Mouse (Mus musculus) heart, embryonic 10.5 days (tissue): ENCODE results near the gene Nup85. TPM values are rescaled to one million over a fixed set of nuclear protein-coding genes. Genes with fewer than 3 reads are reported as not detected.

Experiments used
- DNase-seq: peaks from one replicate; pipeline ENCODE4 v3.0.0-alpha.2; 2017; ENCODE audit warnings: low spot score
- H3K27ac ChIP-seq: fragments of 300-500 bp; sonication (generic); 2 replicates; pipeline ENCODE4 v1.5.1; 2016; ENCODE audit warnings: mild to moderate bottlenecking
- H3K27me3 ChIP-seq: fragments of 300-500 bp; sonication (generic); 2 replicates; pipeline ENCODE4 v1.6.1; 2016; ENCODE audit warnings: mild to moderate bottlenecking; ENCODE audit not compliant: poor library complexity, insufficient read depth, severe bottlenecking
- H3K36me3 ChIP-seq: fragments of 300-500 bp; sonication (generic); 2 replicates; pipeline ENCODE4 v1.6.1; 2016; ENCODE audit warnings: mild to moderate bottlenecking, moderate library complexity
- H3K4me1 ChIP-seq: fragments of 300-500 bp; sonication (generic); 2 replicates; pipeline ENCODE4 v1.6.1; 2016; ENCODE audit warnings: mild to moderate bottlenecking
- H3K4me3 ChIP-seq: fragments of 300-500 bp; sonication (generic); 2 replicates; pipeline ENCODE4 v1.5.1; 2016; ENCODE audit warnings: mild to moderate bottlenecking, moderate library complexity
- H3K9me3 ChIP-seq: fragments of 300-500 bp; sonication (generic); 2 replicates; pipeline ENCODE4 v1.6.1; 2016; ENCODE audit warnings: mild to moderate bottlenecking, moderate library complexity
- WGBS: fragments of 180-500 bp; shearing (Covaris S2); methylation state at CpG from one replicate; pipeline ENCODE4 v1.1.7; 2016; 5-methylcytosine and 5-hydroxymethylcytosine counted together
- polyA plus RNA-seq: library from polyadenylated mRNA; unstranded; fragments of >200 nt; fragmentation: Nextera tagmentation; extraction: Ambion mirVana; gene quantifications from 2 replicates; pipeline ENCODE4 v1.2.1, GENCODE M21; 2016

The Nup85 gene
- polyA plus RNA-seq, 1 experiment from 2014 or later: 208 TPM

- Histone ChIP-seq H3K4me3 (no peak overlapping the region), H3K27ac (no peak overlapping the region), H3K36me3 (peaks cover 97% of the 10 kb centered on the region), H3K27me3 (no peaks in the 10 kb centered on the region), H3K9me3 (no peaks in the 10 kb centered on the region), H3K4me1 (no peaks in the 10 kb centered on the region)
- WGBS: 90% methylated on average over 9 of the region's 9 CpGs
- DNase-seq: no peak
Measured at GRCm38 (mm10) chr11:115586403-115586802, 22.2 kb downstream of the Nup85 start.

DNA sequence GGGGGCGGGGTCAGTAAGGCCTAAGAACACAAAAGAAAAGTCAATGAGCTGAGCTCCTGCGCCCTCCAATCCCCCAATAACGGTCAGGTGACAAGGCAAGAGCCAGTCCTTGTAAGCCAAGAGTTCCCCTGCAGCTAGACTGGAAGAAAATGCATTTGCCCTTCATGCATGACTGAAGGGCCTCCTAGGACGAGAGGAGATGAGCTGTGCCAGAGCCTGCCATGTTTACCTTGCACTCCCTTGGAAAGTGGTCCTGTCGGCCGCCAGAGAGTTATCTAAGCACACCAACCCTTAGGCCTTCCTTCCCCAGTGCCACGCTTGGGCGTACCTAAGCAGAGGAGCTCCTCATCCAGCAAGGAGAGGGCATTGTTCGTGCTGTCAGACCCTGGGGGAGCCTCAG is 23.8 kb downstream of the Nup85 start:
- H3K27me3 ChIP-seq: no peaks in the 10 kb centered on the region
- H3K4me1 ChIP-seq: no peaks in the 10 kb centered on the region
- no peak overlapping the region for H3K4me3 ChIP-seq
- H3K27ac ChIP-seq: no peak overlapping the region
- WGBS: 85% methylated on average over 9 of the region's 9 CpGs
- no peaks in the 10 kb centered on the region for H3K9me3 ChIP-seq
- H3K36me3 ChIP-seq: peaks cover 96% of the 10 kb centered on the region
- DNase-seq: no peak

DNA sequence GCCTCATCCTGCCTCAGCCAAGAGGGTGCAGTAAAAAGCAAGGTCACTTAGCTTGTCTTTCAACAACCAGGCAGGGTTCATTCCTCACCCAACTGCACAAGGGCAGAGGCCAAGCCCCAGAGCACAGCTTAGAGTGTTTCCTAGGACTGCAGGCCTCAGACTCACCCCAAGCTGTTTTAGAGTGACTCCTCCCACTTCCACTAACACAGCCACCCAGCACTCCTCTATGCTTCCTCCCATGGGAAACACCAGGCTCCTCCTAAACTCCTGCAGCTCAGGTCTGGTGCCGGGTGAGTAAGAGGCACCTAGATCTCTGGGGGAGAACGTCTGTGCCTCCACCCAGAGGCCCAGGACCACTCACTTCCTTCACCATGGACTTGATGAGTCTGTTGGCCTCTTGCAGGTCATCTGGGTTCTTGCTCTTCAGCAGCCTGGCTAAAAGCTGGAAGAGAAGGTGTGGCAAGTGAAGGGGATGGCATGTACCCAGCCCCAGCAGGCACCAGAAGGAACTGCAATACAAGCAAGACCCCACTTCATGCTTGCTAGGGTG is 26.4 kb downstream of the Nup85 start:
- Histone ChIP-seq H3K27ac (no peak overlapping the region), H3K36me3 (peaks cover 94% of the 10 kb centered on the region), H3K4me3 (no peak overlapping the region), H3K9me3 (no peaks in the 10 kb centered on the region), H3K4me1 (no peaks in the 10 kb centered on the region), H3K27me3 (no peaks in the 10 kb centered on the region)
- WGBS: 90% methylated on average over 2 of the region's 2 CpGs
- DNase-seq: no peak

- WGBS: 96% methylated on average over 3 of the region's 3 CpGs
- Histone ChIP-seq H3K4me1 (peaks cover 7% of the 10 kb centered on the region; the same call in 1 of the 2 replicates), H3K9me3 (no peaks in the 10 kb centered on the region), H3K4me3 (no peak overlapping the region), H3K36me3 (peaks cover 81% of the 10 kb centered on the region), H3K27me3 (no peaks in the 10 kb centered on the region), H3K27ac (no peak overlapping the region)
- DNase-seq: no peak
Measured at GRCm38 (mm10) chr11:115595209-115595608, 31.0 kb downstream of the Nup85 start.

GRCm38 (mm10) chr11:115598309-115598708 is 34.1 kb downstream of the Nup85 start:
- Histone ChIP-seq H3K27ac (no peak overlapping the region), H3K9me3 (no peaks in the 10 kb centered on the region), H3K4me1 (peaks cover 35% of the 10 kb centered on the region), H3K4me3 (no peak overlapping the region), H3K36me3 (peaks cover 57% of the 10 kb centered on the region), H3K27me3 (no peaks in the 10 kb centered on the region)
- WGBS: 94% methylated on average over 4 of the region's 4 CpGs
- DNase-seq: no peak

DNA sequence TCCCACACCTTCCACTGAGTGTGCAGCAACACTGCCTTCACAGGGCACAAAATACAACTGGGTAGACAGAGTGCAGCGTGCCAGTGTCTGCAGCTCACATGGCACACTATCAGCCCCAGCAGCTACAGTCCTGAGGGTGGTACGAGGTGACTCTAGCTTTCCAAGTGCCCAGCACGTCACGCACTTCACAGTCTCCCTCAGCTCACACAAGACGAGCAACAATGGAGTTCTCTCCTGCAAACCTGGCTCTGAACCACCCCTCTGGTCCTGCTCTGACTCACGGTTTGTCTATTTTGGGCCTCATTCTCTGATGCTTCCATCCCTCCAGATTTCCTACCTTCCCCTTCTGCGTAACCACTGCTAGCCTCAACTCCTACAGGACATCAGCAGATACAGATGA is 35.5 kb downstream of the Nup85 start:
- DNase-seq: no peak
- Histone ChIP-seq H3K4me3 (no peak overlapping the region), H3K9me3 (no peaks in the 10 kb centered on the region), H3K4me1 (peaks cover 37% of the 10 kb centered on the region), H3K36me3 (peaks cover 43% of the 10 kb centered on the region), H3K27me3 (no peaks in the 10 kb centered on the region), H3K27ac (no peak overlapping the region)
- WGBS: 86% methylated on average over 7 of the region's 7 CpGs

- Histone ChIP-seq H3K27me3 (no peaks in the 10 kb centered on the region), H3K4me3 (peak overlapping the region; percentile 12), H3K9me3 (no peaks in the 10 kb centered on the region), H3K4me1 (peaks cover 47% of the 10 kb centered on the region), H3K27ac (no peak overlapping the region), H3K36me3 (peaks cover 39% of the 10 kb centered on the region)
- WGBS: 92% methylated on average over 15 of the region's 15 CpGs
- no peak for DNase-seq
Measured at GRCm38 (mm10) chr11:115600743-115601142, 36.5 kb downstream of the Nup85 start.

DNA sequence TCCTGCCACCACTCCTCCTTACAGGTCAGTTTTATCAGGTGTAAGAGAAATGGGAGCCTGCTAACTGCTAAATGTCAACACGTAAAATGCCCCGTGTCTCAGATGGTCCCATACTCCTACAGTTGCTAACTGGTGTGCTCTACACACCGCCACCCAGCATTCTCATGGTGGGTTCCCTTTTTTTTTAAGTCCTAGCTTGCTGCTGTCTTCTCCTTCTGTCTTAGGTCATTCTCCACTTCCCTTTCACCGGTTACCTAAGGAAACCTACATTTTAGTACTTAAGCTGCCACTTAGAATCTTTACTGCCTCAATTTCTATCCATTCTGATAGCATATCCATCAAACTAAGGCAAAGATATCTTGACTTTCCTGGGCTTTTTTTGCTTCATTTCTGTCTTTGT is 36.9 kb downstream of the Nup85 start:
- Histone ChIP-seq H3K36me3 (peaks cover 39% of the 10 kb centered on the region), H3K27ac (no peak overlapping the region), H3K4me3 (peak overlapping the region; percentile 12), H3K27me3 (no peaks in the 10 kb centered on the region), H3K9me3 (no peaks in the 10 kb centered on the region), H3K4me1 (peaks cover 47% of the 10 kb centered on the region)
- 74% methylated on average over 4 of the region's 4 CpGs for WGBS
- DNase-seq: no peak

DNA sequence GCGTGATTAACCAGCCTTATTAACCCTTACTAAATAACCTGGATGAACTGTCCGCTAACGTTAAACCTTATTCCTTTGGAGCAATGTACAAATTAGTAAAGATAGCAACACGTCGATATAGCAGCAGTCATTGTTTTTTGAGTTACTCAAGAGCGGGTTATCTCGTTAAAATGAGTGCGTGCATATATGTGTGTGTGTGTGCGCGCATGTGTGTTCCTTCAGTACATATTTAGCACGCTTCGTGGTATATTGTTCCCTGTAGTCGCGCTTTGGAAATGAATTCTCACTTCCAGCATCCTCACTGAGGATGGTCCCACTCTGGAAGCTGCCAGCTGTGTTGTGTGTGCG is 38.9 kb downstream of the Nup85 start:
- peaks cover 47% of the 10 kb centered on the region for H3K4me1 ChIP-seq
- no peaks in the 10 kb centered on the region for H3K27me3 ChIP-seq
- H3K36me3 ChIP-seq: peaks cover 41% of the 10 kb centered on the region
- no peaks in the 10 kb centered on the region for H3K9me3 ChIP-seq
- H3K4me3 ChIP-seq: peak overlapping the region; percentile 87
- H3K27ac ChIP-seq: peak overlapping the region; percentile 99
- no peak for DNase-seq
- 5% methylated on average over 15 of the region's 15 CpGs for WGBS

DNA sequence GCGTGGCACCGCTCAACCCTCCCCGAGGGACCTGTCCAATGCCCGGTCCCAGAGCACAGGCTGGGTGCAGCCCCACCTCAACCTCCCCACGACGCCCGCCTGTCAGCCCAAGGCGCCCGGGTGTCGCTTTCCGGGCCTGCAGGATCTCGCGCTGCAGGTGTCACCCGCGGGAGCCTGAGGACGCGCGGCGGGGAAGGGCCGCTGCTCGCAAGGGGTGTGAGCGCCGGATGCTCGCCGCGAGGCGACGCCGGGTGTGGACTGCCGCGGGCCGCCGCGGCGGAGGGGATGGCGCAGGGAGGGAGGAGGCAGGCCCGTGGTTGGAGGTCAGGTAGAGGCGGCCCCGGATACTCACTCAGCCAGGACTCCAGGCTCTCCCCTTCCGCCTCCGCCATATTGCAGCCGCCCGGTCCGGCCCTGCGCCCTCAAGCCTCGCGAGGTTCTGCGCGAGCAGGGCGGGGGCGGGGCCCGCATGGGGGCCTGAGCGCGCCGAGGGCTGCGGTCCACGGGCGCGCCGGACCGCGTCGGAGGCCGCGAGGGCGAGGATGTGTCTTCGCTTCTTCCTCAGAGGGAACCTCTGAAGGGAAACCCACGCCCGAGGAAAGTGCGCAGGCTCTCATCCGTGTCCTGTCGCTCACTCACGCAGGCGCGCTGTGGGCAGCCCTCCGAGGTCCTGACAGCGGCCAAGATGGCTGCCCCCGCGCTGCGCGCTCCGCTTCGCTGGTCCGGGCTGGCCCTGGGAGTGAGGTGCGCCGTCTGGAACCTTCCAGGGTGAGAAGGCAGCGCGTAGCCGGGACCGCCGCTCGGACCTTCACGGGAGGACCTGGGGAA is 39.5 kb downstream of the Nup85 start, which contains the start of the genes Mrps7 and Gga3:
Gene Mrps7, plus strand, starts transcription at position 450 of the 828 bp plus-strand sequence.
Gene Gga3, minus strand, starts transcription at position 576 of the 828 bp plus-strand sequence.
- H3K27ac ChIP-seq: peak within 1 kb of the TSS; percentile 99
- peaks cover 44% of the 10 kb centered on the region for H3K36me3 ChIP-seq
- H3K27me3 ChIP-seq: no peaks in the 10 kb centered on the region
- H3K4me3 ChIP-seq: peak within 1 kb of the TSS; percentile 87
- H3K9me3 ChIP-seq: no peaks in the 10 kb centered on the region
- WGBS: under 1% methylated on average over 93 of the region's 93 CpGs
- peaks cover 47% of the 10 kb centered on the region for H3K4me1 ChIP-seq
- DNase-seq: peak; percentile 93

DNA sequence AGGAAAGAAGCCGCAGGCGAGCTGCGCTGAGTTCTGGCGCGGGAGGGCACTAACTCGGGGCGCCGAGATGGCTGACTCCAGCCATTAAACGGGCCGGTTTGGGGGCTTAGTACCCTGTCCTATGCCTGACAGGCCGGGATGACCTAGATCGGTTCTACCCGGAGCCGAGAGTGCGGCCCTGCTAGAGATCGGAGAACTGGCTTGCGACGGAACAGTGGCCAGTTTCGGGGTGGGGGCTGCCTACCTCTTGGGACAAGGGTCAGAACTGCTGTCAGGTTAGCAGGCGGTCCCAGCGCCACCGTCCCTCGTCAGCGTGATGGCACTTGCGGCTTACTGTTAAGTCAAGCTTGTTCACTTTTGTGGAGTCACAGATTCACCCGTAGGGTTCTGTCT is 40.1 kb downstream of the Nup85 start:
- DNase-seq: no peak
- WGBS: under 1% methylated on average over 26 of the region's 26 CpGs
- H3K4me1 ChIP-seq: peaks cover 47% of the 10 kb centered on the region

DNA sequence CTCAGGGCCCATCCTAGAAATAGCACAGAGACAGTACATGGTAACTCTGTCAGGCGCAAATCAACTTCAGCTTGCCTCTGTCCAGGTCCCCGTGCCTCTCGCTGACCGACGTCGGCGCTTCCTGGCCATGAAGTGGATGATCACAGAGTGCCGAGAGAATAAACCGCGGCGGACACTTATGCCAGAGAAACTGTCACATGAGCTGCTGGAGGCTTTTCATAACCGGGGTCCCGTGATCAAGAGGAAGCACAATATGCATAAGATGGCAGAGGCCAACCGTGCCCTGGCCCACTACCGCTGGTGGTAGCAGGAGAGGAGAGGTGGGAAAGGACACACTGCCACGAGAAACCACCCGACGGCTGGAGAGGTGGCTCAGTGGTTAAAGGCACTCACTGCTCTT is 42.5 kb downstream of the Nup85 start:
- H3K27ac ChIP-seq: no peak overlapping the region
- H3K27me3 ChIP-seq: no peaks in the 10 kb centered on the region
- 96% methylated on average over 18 of the region's 18 CpGs for WGBS
- H3K4me1 ChIP-seq: peaks cover 30% of the 10 kb centered on the region
- H3K4me3 ChIP-seq: no peak overlapping the region
- peaks cover 46% of the 10 kb centered on the region for H3K36me3 ChIP-seq
- DNase-seq: no peak
- H3K9me3 ChIP-seq: no peaks in the 10 kb centered on the region

More for the DNA sequence above, 40.1 kb downstream of the Nup85 start:
- no peaks in the 10 kb centered on the region for H3K27me3 ChIP-seq
- H3K4me3 ChIP-seq: peak overlapping the region; percentile 87
- H3K27ac ChIP-seq: peak overlapping the region; percentile 99
- H3K9me3 ChIP-seq: no peaks in the 10 kb centered on the region
- peaks cover 46% of the 10 kb centered on the region for H3K36me3 ChIP-seq
